Mouse (Mus musculus): ENCODE data around the gene Neurod1. TPM values are rescaled to one million over a fixed set of nuclear protein-coding genes. Genes with fewer than 3 reads are reported as not detected.

Gene Neurod1
- polyA plus RNA-seq, 1 experiment from 2014 or later: not detected

DNA sequence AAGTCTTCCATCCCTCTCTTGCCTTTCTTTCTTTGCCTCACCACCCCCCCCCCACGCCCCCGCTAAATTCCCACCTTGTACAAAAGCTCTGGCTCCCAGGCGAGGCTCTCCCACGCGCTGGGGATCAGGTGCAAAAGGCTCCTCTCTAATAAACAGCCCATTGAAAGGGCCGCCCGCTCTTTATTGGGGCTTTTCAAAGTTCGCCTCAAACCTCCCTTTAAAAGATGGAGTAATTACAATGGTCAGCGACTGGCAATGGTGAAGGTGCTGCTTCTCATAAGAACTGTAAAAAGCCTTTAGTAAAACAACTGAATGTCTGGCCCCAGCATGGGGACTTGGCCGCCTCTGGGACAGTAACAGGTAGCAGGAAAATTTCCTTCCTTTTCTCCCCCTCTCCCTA, 905 bp downstream of the Neurod1 start:
- ATAC-seq (ENCODE audit: insufficient number of reproducible peaks, low FRiP score, low TSS enrichment, low read depth): no peak
- H3K9me3 ChIP-seq: no peaks in the 10 kb centered on the region
- no peak overlapping the region for H3K27ac ChIP-seq
- no peaks in the 10 kb centered on the region for H3K36me3 ChIP-seq
- peaks cover 74% of the 10 kb centered on the region for H3K27me3 ChIP-seq
- H3K9ac ChIP-seq: no peak overlapping the region
- H3K4me1 ChIP-seq: peaks cover 18% of the 10 kb centered on the region
- 2% methylated on average over 10 of the region's 10 CpGs for WGBS
- no peak overlapping the region for H3K4me3 ChIP-seq
- H3K4me2 ChIP-seq: no peak overlapping the region

GRCm38 (mm10) chr2:79454786-79455446, 1.6 kb downstream of the Neurod1 start:
- no peak for ATAC-seq (ENCODE audit: insufficient number of reproducible peaks, low FRiP score, low TSS enrichment, low read depth)
- WGBS: 15% methylated on average over 15 of the region's 15 CpGs
- no peak overlapping the region for H3K27ac ChIP-seq
- no peaks in the 10 kb centered on the region for H3K36me3 ChIP-seq
- no peak overlapping the region for H3K4me2 ChIP-seq
- peaks cover 67% of the 10 kb centered on the region for H3K27me3 ChIP-seq
- H3K4me1 ChIP-seq: peaks cover 18% of the 10 kb centered on the region
- no peaks in the 10 kb centered on the region for H3K9me3 ChIP-seq
- H3K9ac ChIP-seq: no peak overlapping the region
- H3K4me3 ChIP-seq: no peak overlapping the region

- Histone ChIP-seq H3K9me3 (no peaks in the 10 kb centered on the region), H3K9ac (no peak overlapping the region), H3K4me1 (peaks cover 18% of the 10 kb centered on the region), H3K4me2 (peak overlapping the region; percentile 70), H3K36me3 (no peaks in the 10 kb centered on the region), H3K4me3 (peak overlapping the region; percentile 39), H3K27me3 (peaks cover 59% of the 10 kb centered on the region), H3K27ac (no peak overlapping the region)
- WGBS: 3% methylated on average over 55 of the region's 55 CpGs
- peak; percentile 86 for ATAC-seq (ENCODE audit: insufficient number of reproducible peaks, low FRiP score, low TSS enrichment, low read depth)
These were observed 2.4 kb downstream of the Neurod1 start for GRCm38 (mm10) chr2:79453901-79454781.

DNA sequence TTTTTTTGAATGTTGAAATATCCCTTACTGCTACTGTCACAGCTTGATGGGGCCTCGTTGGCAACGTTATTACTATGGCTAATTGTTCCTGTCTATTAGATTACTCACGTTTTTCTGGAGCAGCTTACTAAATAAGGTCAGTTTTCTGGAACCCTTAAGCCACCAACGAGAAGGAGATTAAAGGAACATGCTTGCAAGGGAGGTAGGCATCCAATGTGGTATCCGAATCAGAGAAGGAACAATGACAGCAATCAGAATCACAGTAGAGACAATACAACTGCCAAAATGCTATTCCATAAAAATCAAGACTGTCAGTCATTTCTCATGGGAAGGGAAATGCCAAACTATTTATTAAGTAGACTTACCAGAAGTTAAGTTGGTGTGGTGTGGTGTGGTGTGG, 5.1 kb downstream of the Neurod1 start:
- Histone ChIP-seq H3K36me3 (no peaks in the 10 kb centered on the region), H3K9me3 (no peaks in the 10 kb centered on the region), H3K4me3 (no peak overlapping the region), H3K4me1 (peaks cover 9% of the 10 kb centered on the region), H3K4me2 (no peak overlapping the region), H3K27me3 (peaks cover 32% of the 10 kb centered on the region), H3K9ac (no peak overlapping the region), H3K27ac (no peak overlapping the region)
- no peak for ATAC-seq (ENCODE audit: insufficient number of reproducible peaks, low FRiP score, low TSS enrichment, low read depth)
- WGBS: 45% methylated on average over 5 of the region's 5 CpGs

DNA sequence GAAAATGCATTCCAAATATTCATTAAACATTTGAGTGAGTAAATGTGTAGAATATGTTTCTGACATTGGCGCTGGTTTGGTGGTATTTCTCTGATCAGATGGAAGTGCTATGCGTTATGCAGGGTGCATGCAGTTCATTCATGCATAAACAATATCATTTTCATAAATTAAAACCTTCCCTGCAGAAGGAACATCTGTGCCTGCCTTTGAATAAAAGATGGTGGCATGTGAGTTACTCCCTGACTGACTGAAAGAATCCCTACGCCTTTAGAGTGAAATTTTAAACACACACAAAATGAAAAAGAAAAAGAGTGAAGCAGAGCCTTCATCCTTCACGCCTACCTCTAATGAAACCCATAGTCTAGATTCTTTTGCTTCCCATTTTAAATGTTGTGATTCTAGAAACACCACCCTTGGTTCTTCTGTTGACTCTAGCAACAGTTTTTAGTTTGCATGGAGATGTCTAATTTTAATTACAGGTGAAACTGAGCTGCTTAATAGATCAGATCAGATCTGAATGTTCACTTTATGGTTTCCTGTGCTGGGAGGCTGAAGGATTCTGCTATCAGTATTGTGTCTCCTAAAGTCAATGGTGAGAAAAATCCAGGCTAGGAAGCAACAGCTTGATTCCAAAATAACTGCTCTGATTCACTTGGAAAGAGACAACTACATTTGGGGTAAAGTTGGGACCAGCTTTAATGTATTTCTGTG, 5.7 kb downstream of the Neurod1 start:
- Histone ChIP-seq H3K36me3 (no peaks in the 10 kb centered on the region), H3K4me2 (no peak overlapping the region), H3K4me3 (no peak overlapping the region), H3K9ac (no peak overlapping the region), H3K27me3 (peaks cover 26% of the 10 kb centered on the region), H3K4me1 (peaks cover 9% of the 10 kb centered on the region; the same call in 1 of the 2 replicates), H3K9me3 (no peaks in the 10 kb centered on the region), H3K27ac (no peak overlapping the region)
- WGBS: 67% methylated on average over 4 of the region's 4 CpGs
- ATAC-seq (ENCODE audit: insufficient number of reproducible peaks, low FRiP score, low TSS enrichment, low read depth): no peak

DNA sequence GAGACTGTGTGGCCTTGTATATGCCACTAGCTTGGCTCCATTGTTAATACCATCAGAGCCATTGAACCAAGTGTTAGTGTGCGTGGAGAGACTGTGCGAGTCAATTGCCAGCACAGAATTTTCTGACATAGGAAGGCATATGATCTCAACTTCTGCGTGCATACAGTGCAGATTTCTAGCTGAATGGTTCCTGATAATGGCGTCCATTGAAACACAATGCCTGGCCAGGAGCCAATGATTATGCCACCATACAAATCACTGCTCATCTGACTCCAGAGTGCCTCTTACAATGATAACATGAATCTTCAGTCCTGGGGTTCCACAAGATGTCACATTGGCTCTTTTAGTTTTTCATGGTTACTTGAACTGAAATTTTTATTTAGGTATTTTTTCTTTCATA, 7.2 kb downstream of the Neurod1 start:
- WGBS: 67% methylated on average over 4 of the region's 4 CpGs
- Histone ChIP-seq H3K9ac (no peak overlapping the region), H3K4me3 (no peak overlapping the region), H3K4me2 (no peak overlapping the region), H3K27ac (no peak overlapping the region), H3K27me3 (peaks cover 11% of the 10 kb centered on the region), H3K36me3 (no peaks in the 10 kb centered on the region), H3K4me1 (peaks cover 6% of the 10 kb centered on the region; the same call in 1 of the 2 replicates), H3K9me3 (no peaks in the 10 kb centered on the region)
- ATAC-seq (ENCODE audit: insufficient number of reproducible peaks, low FRiP score, low TSS enrichment, low read depth): no peak

DNA sequence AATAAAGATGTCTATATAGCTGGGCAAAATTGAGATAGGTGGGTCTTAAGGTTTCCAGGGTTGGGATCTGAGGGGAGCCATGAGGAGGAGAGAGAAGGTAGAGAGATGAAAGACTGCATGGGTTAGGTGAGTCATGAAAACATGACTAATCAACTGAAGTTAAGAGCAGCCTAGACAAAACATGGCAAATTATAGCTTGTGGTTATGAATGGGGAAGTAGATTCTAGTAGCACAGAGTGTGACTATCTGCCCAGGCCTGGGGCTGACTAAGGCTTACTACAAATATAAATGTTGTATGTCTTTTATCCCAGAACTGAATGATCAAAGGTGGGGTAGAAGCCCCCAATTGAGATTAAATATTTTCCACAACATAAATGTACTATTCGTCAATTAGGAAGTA, 9.4 kb downstream of the Neurod1 start:
- H3K27ac ChIP-seq: no peak overlapping the region
- no peak for ATAC-seq (ENCODE audit: insufficient number of reproducible peaks, low FRiP score, low TSS enrichment, low read depth)
- no peaks in the 10 kb centered on the region for H3K9me3 ChIP-seq
- no peaks in the 10 kb centered on the region for H3K36me3 ChIP-seq
- no peak overlapping the region for H3K4me2 ChIP-seq
- no peak overlapping the region for H3K4me3 ChIP-seq
- 68% methylated on average over 1 of the region's 1 CpGs for WGBS
- peaks cover 3% of the 10 kb centered on the region; the same call in 1 of the 2 replicates for H3K27me3 ChIP-seq
- H3K4me1 ChIP-seq: no peaks in the 10 kb centered on the region
- no peak overlapping the region for H3K9ac ChIP-seq

- H3K27me3 ChIP-seq: no peaks in the 10 kb centered on the region
These were observed 12.5 kb downstream of the Neurod1 start for GRCm38 (mm10) chr2:79443861-79444620.

GRCm38 (mm10) chr2:79443401-79443800, 13.2 kb downstream of the Neurod1 start:
- H3K4me1 ChIP-seq: no peaks in the 10 kb centered on the region
- 86% methylated on average over 2 of the region's 2 CpGs for WGBS
- ATAC-seq (ENCODE audit: insufficient number of reproducible peaks, low FRiP score, low TSS enrichment, low read depth): no peak

More at GRCm38 (mm10) chr2:79443861-79444620, 12.5 kb downstream of the Neurod1 start:
- Histone ChIP-seq H3K4me1 (no peaks in the 10 kb centered on the region), H3K9ac (no peak overlapping the region), H3K27ac (no peak overlapping the region), H3K36me3 (no peaks in the 10 kb centered on the region), H3K9me3 (no peaks in the 10 kb centered on the region), H3K4me2 (no peak overlapping the region), H3K4me3 (no peak overlapping the region)
- ATAC-seq (ENCODE audit: insufficient number of reproducible peaks, low FRiP score, low TSS enrichment, low read depth): no peak
- 84% methylated on average over 3 of the region's 3 CpGs for WGBS

GRCm38 (mm10) chr2:79442906-79443305, 13.6 kb downstream of the Neurod1 start:
- no peaks in the 10 kb centered on the region for H3K36me3 ChIP-seq
- H3K9me3 ChIP-seq: no peaks in the 10 kb centered on the region
- H3K27me3 ChIP-seq: no peaks in the 10 kb centered on the region
- H3K9ac ChIP-seq: no peak overlapping the region
- H3K4me2 ChIP-seq: no peak overlapping the region
- H3K27ac ChIP-seq: no peak overlapping the region
- H3K4me1 ChIP-seq: no peaks in the 10 kb centered on the region
- 80% methylated on average over 6 of the region's 6 CpGs for WGBS
- no peak for ATAC-seq (ENCODE audit: insufficient number of reproducible peaks, low FRiP score, low TSS enrichment, low read depth)
- no peak overlapping the region for H3K4me3 ChIP-seq

More at GRCm38 (mm10) chr2:79443401-79443800, 13.2 kb downstream of the Neurod1 start:
- Histone ChIP-seq H3K4me2 (no peak overlapping the region), H3K27ac (no peak overlapping the region), H3K36me3 (no peaks in the 10 kb centered on the region), H3K9ac (no peak overlapping the region), H3K4me3 (no peak overlapping the region), H3K27me3 (no peaks in the 10 kb centered on the region), H3K9me3 (no peaks in the 10 kb centered on the region)

DNA sequence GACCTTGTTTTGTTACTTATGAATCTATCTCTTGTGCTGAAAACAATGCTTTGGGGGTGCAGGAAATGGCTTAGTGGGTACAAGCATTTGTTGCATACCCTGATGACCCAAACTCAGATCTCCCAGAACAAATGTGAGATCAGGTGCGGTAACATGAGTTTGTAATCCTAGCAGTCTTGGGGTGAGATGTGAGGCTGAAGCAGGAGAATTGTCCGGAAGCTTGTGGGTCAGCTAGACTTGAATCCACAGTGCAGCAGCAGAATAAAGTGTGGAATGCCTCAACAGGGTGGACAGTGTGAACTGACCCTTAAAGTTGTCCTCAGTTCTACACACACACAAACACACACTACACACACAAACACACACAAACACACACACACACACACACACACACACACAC, 14.3 kb downstream of the Neurod1 start:
- 88% methylated on average over 2 of the region's 2 CpGs for WGBS
- no peak overlapping the region for H3K4me2 ChIP-seq
- no peak overlapping the region for H3K27ac ChIP-seq
- H3K27me3 ChIP-seq: no peaks in the 10 kb centered on the region
- H3K36me3 ChIP-seq: no peaks in the 10 kb centered on the region
- no peak for ATAC-seq (ENCODE audit: insufficient number of reproducible peaks, low FRiP score, low TSS enrichment, low read depth)
- no peak overlapping the region for H3K4me3 ChIP-seq
- H3K4me1 ChIP-seq: no peaks in the 10 kb centered on the region
- no peaks in the 10 kb centered on the region for H3K9me3 ChIP-seq
- H3K9ac ChIP-seq: no peak overlapping the region

Measured in limb, embryonic 15.5 days (tissue).